Mouse (Mus musculus): ENCODE measurements around the gene Exo1.

DNA sequence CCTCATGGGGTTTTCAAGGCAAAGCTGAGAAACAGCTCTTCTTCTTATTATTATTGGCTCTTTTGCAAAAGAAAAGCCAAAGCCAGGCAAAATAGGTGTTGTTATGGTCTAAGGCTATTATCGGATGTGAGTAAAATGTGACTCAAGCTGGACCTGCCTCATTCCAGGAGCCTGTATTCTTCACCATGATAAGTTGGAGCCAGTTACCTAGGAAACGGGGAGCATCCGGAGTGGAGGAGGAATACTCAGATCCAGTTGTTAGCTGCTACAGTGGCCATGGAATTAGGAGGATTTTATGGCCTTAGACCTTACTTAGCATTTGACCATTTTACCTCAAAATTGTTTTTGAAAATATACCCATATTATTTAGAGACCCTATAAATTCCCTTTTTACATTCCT, 9.7 kb upstream of the Exo1 start:
- TF ChIP-seq CTCF (conservative IDR thresholded peaks at IDR 0.05; ENCODE audit: low read length), result no peak
- no peak for TF ChIP-seq NANOG (IDR thresholded peaks at IDR 0.05; ENCODE audit: borderline replicate concordance, low read length)
- TF ChIP-seq POU5F1 (IDR thresholded peaks at IDR 0.05; ENCODE audit: borderline replicate concordance, low read length), result no peak
